Comparison of ENCODE assay signal across 26 mouse cellular contexts in genomic region chr9:118494106-118494505, GRCm38 (mm10). TPM values are rescaled to one million over a fixed set of nuclear protein-coding genes. Genes with fewer than 3 reads are reported as not detected.
A peak's percentile ranks its signal among the peaks of the same experiment; 100 is the strongest.
DNase-seq lines count a peak whose midpoint lies in the region; ATAC-seq and TF ChIP-seq lines count a peak whose summit lies in the region.
"Had no signal": no experiment of that assay in that cellular context is flagged by ENCODE, and none has a peak within 500 bp of the region (broad histone marks: within the 10 kb centered on the region; RNA-seq: fewer than 3 reads in every experiment).

No protein-coding gene starts in this region.

- H3K27ac ChIP-seq in gastrocnemius, adult 2 months: no peak overlapping the region
- H3K27ac ChIP-seq in liver, postnatal 0 days (ENCODE audit: low read depth): no peak overlapping the region
- no peak overlapping the region for H3K27ac ChIP-seq in liver, embryonic 11.5 days (ENCODE audit: low read depth, low read length)
- no peak overlapping the region for H3K27ac ChIP-seq in ES-Bruce4 (ENCODE audit: insufficient read depth, low read length)
- H3K27ac ChIP-seq: kidney, postnatal 0 days; liver, embryonic 13.5 days; midbrain, embryonic 15.5 days; neural tube, embryonic 15.5 days had no signal

- no peak overlapping the region for H3K4me3 ChIP-seq in gastrocnemius, adult 2 months
- no peak overlapping the region for H3K4me3 ChIP-seq in liver, postnatal 0 days (ENCODE audit: low read depth, low read length)
- H3K4me3 ChIP-seq in liver, embryonic 11.5 days (ENCODE audit: low read depth, low read length): no peak overlapping the region
- no peak overlapping the region for H3K4me3 ChIP-seq in ES-Bruce4 (ENCODE audit: low read depth, low read length)
- H3K4me3 ChIP-seq: liver, embryonic 13.5 days; megakaryocyte, embryonic 14.5 days; midbrain, embryonic 15.5 days; neural tube, embryonic 15.5 days had no signal

- TF ChIP-seq CTCF in gastrocnemius, adult 2 months (IDR thresholded peaks at IDR 0.05): peak; percentile 24; the same call in 1 of the 2 replicates
- peak; percentile 24 for TF ChIP-seq CTCF in liver, postnatal 0 days (IDR thresholded peaks at IDR 0.05; ENCODE audit: low read depth)
- peak; percentile 12 for TF ChIP-seq CTCF in ES-Bruce4 (IDR thresholded peaks at IDR 0.05; ENCODE audit: low read depth, low read length)
- peak; percentile 38; the same call in 1 of the 2 replicates for TF ChIP-seq CTCF in brain, embryonic 14.5 days (IDR thresholded peaks at IDR 0.05; ENCODE audit: borderline replicate concordance, extremely low read depth, insufficient read depth, insufficient read length)

- peaks cover 6% of the 10 kb centered on the region for H3K27me3 ChIP-seq in liver, postnatal 0 days (ENCODE audit: insufficient read depth, low read length)
- H3K27me3 ChIP-seq in liver, embryonic 11.5 days (replicated peaks; ENCODE audit: control insufficient read depth, insufficient read depth, low read length): peaks cover 14% of the 10 kb centered on the region
- H3K27me3 ChIP-seq in ES-Bruce4 (ENCODE audit: control insufficient read depth, insufficient read depth, low read length, poor library complexity, severe bottlenecking): no peaks in the 10 kb centered on the region

- H3K4me1 ChIP-seq in liver, postnatal 0 days (ENCODE audit: insufficient read depth): no peaks in the 10 kb centered on the region
- H3K4me1 ChIP-seq in liver, embryonic 11.5 days (replicated peaks; ENCODE audit: control insufficient read depth, insufficient read depth, low read length): 0 out of 2 replicates have a peak, but pooled peaks cover 5% of the 10 kb centered on the region
- peaks cover 13% of the 10 kb centered on the region for H3K4me1 ChIP-seq in ES-Bruce4 (ENCODE audit: control insufficient read depth, insufficient read depth, low read length)

- no peak for ATAC-seq in liver, postnatal 0 days
- no peak for ATAC-seq in liver, embryonic 11.5 days (replicated peaks; ENCODE audit: low FRiP score)
- ATAC-seq: forebrain, postnatal 0 days; hindbrain, embryonic 16.5 days; midbrain, embryonic 15.5 days had no signal

- no peak for TF ChIP-seq EP300 in liver, postnatal 0 days (IDR thresholded peaks at IDR 0.05; ENCODE audit: low read depth)
- no peak for TF ChIP-seq EP300 in ES-Bruce4 (IDR thresholded peaks at IDR 0.05; ENCODE audit: insufficient read depth, low read depth, low read length)

- no peaks in the 10 kb centered on the region for H3K9me3 ChIP-seq in liver, postnatal 0 days (ENCODE audit: low read length)
- H3K9me3 ChIP-seq in liver, embryonic 11.5 days (ENCODE audit: control insufficient read depth, low read length): no peaks in the 10 kb centered on the region
- peaks cover 3% of the 10 kb centered on the region; the same call in 1 of the 2 replicates for H3K9me3 ChIP-seq in ES-Bruce4 (replicated peaks; ENCODE audit: control insufficient read depth, insufficient read depth, low read length, poor library complexity, severe bottlenecking)
- H3K9me3 ChIP-seq: G1E; liver, embryonic 13.5 days; midbrain, embryonic 15.5 days; neural tube, embryonic 15.5 days had no signal

- no peak overlapping the region for H3K9ac ChIP-seq in liver, postnatal 0 days (replicated peaks)
- no peak overlapping the region for H3K9ac ChIP-seq in liver, embryonic 11.5 days (ENCODE audit: low read depth, low read length)
- H3K9ac ChIP-seq in ES-Bruce4 (ENCODE audit: low read depth, poor library complexity, severe bottlenecking): no peak overlapping the region
- H3K9ac ChIP-seq: forebrain, postnatal 0 days; liver, embryonic 13.5 days; midbrain, embryonic 15.5 days; neural tube, embryonic 15.5 days had no signal

- H3K36me3 ChIP-seq in liver, postnatal 0 days (replicated peaks; ENCODE audit: insufficient read depth, low read length): no peaks in the 10 kb centered on the region
- no peaks in the 10 kb centered on the region for H3K36me3 ChIP-seq in liver, embryonic 11.5 days (ENCODE audit: control insufficient read depth, insufficient read depth, low read length)
- H3K36me3 ChIP-seq in ES-Bruce4 (ENCODE audit: control insufficient read depth, insufficient read depth, low read length, poor library complexity, severe bottlenecking): no peaks in the 10 kb centered on the region
- H3K36me3 ChIP-seq: G1E; liver, embryonic 13.5 days; midbrain, embryonic 15.5 days; neural tube, embryonic 15.5 days had no signal

- intact Hi-C loops in gastrocnemius, adult 2 months (cut with DNase I): no loop called here

- H3K4me2 ChIP-seq in liver, postnatal 0 days (ENCODE audit: low read depth, low read length): no peak overlapping the region
- no peak overlapping the region for H3K4me2 ChIP-seq in liver, embryonic 11.5 days
- H3K4me2 ChIP-seq: heart, embryonic 11.5 days; liver, embryonic 13.5 days; midbrain, embryonic 15.5 days; neural tube, embryonic 15.5 days had no signal

- TF ChIP-seq POLR2A in ES-Bruce4 (IDR thresholded peaks at IDR 0.05; ENCODE audit: insufficient read depth, low read length): no peak
- TF ChIP-seq POLR2A in brain, embryonic 14.5 days (IDR thresholded peaks at IDR 0.05; ENCODE audit: borderline replicate concordance, extremely low read depth, insufficient read depth, insufficient read length, poor library complexity, severe bottlenecking): no peak

- 81% methylated on average over 5 of the region's 5 CpGs for WGBS in liver, postnatal 0 days (ENCODE audit: insufficient replicate concordance)
- 86% methylated on average over 5 of the region's 5 CpGs for WGBS in liver, embryonic 11.5 days

- DNase-seq in gastrocnemius, adult 2 months: no peak
- no peak for DNase-seq in gastrocnemius, postnatal 25 days
- DNase-seq in liver, postnatal 0 days: no peak
- no peak for DNase-seq in liver, embryonic 11.5 days (ENCODE audit: low spot score)
- DNase-seq in brain, embryonic 14.5 days (ENCODE audit: low read depth): no peak
- no peak for DNase-seq in Muller cell, postnatal 12 days (ENCODE audit: inconsistent ontology term)
- DNase-seq: adrenal gland, adult 8-10 months; cerebellum, adult 11 months; cerebellum, postnatal 25 days; embryo, embryonic 11 days; forebrain, postnatal 0 days; heart, postnatal 10 days; kidney, adult 18-20 months; left cerebral cortex, postnatal 4 days; liver, embryonic 13.5 days; lung, postnatal 14 days; spleen, adult 18-20 months had no signal

RNA-seq across cellular contexts. Expression of gene Golga4, which starts 12.0 kb away (rescaled TPM):
- total RNA-seq in gastrocnemius, adult 2 months (2021): 100 to 1,000 TPM; 397 to 426 TPM
- total RNA-seq in gastrocnemius, postnatal 25 days (2021): 100 to 1,000 TPM; 243 to 283 TPM
- 12.5 and 13.9 TPM in 2 replicates for polyA plus RNA-seq in liver, postnatal 0 days (2015; fragmentation: Nextera tagmentation; extraction: Ambion mirVana)
- polyA plus RNA-seq in liver, embryonic 11.5 days (2014; fragmentation: Nextera tagmentation; extraction: Ambion mirVana): 39.5 and 42.9 TPM in 2 replicates
- polyA plus RNA-seq in ES-Bruce4 (2011; ENCODE audit: insufficient read depth, insufficient read length, low read depth, missing spikeins): 132 and 143 TPM in 2 replicates
- polyA plus RNA-seq in brain, embryonic 14.5 days (2012; rRNA removed): 44.5 and 60.5 TPM in 2 replicates

RNA-seq across cellular contexts. Expression of gene Eomes, which starts 16.1 kb away (rescaled TPM):
- not detected for total RNA-seq in gastrocnemius, adult 2 months (2021)
- total RNA-seq in gastrocnemius, postnatal 25 days (2021): not detected
- polyA plus RNA-seq in liver, postnatal 0 days (2015; fragmentation: Nextera tagmentation; extraction: Ambion mirVana): not detected in 2 replicates
- polyA plus RNA-seq in liver, embryonic 11.5 days (2014; fragmentation: Nextera tagmentation; extraction: Ambion mirVana): not detected in 2 replicates
- 7.9 and 8.2 TPM in 2 replicates for polyA plus RNA-seq in ES-Bruce4 (2011; ENCODE audit: insufficient read depth, insufficient read length, low read depth, missing spikeins)
- polyA plus RNA-seq in brain, embryonic 14.5 days (2012; rRNA removed): 12.6 and 33.7 TPM in 2 replicates
- total RNA-seq: heart, postnatal 10 days had no signal
- polyA plus RNA-seq: G1E; kidney, postnatal 0 days; liver, embryonic 13.5 days; neural tube, embryonic 15.5 days; stomach, embryonic 14.5 days had no signal
